ENCODE assay signal across 25 mouse cellular contexts in the genomic region with DNA sequence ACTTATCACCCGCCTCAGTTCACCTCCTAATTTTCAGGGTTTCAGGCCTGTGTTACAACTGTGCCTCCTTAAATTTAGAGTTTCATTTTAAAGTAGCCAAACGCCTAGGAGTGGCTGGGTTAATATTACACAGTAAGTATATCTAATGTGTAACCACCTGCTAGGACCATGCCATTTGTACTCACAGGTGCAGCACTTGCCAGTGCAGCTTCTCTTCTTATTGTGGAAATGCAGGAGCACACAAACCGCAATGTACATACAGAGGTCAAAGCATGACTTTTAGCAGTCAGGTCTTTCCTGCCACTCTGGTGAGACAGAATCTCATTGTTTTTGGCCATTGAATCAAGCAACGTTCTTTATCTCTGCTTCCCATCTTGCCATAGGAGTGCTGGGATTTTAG.
DNase-seq lines count a peak whose midpoint lies in the region; ATAC-seq and TF ChIP-seq lines count a peak whose summit lies in the region.
"Had no signal": no experiment of that assay in that cellular context is flagged by ENCODE, and none has a peak within 500 bp of the region (broad histone marks: within the 10 kb centered on the region; RNA-seq: fewer than 3 reads in every experiment).

No protein-coding gene starts in this region.

- 51% methylated on average over 4 of the region's 4 CpGs for WGBS in lung, embryonic 14.5 days
- WGBS in liver, embryonic 16.5 days (ENCODE audit: insufficient replicate concordance): 59% methylated on average over 4 of the region's 4 CpGs
- WGBS in stomach, embryonic 15.5 days: 54% methylated on average over 4 of the region's 4 CpGs

- H3K27me3 ChIP-seq in lung, embryonic 14.5 days (ENCODE audit: insufficient read depth, low read length): no peaks in the 10 kb centered on the region
- no peaks in the 10 kb centered on the region for H3K27me3 ChIP-seq in liver, embryonic 16.5 days (ENCODE audit: control insufficient read depth, insufficient read depth, low read depth, low read length)
- no peaks in the 10 kb centered on the region for H3K27me3 ChIP-seq in stomach, embryonic 15.5 days (replicated peaks)
- H3K27me3 ChIP-seq: embryonic facial prominence, embryonic 15.5 days; heart, embryonic 12.5 days; hindbrain, embryonic 12.5 days; limb, embryonic 15.5 days; midbrain, embryonic 12.5 days had no signal

- no peak overlapping the region for H3K9ac ChIP-seq in lung, embryonic 14.5 days
- H3K9ac ChIP-seq in liver, embryonic 16.5 days (ENCODE audit: low read depth, low read length): no peak overlapping the region
- no peak overlapping the region for H3K9ac ChIP-seq in stomach, embryonic 15.5 days
- H3K9ac ChIP-seq: embryonic facial prominence, embryonic 15.5 days; forebrain, postnatal 0 days; heart, embryonic 12.5 days; hindbrain, embryonic 12.5 days; limb, embryonic 15.5 days; midbrain, embryonic 12.5 days had no signal

- H3K4me2 ChIP-seq in lung, embryonic 14.5 days: no peak overlapping the region
- H3K4me2 ChIP-seq in liver, embryonic 16.5 days (ENCODE audit: low read depth, low read length): peak overlapping the region; percentile 4; the same call in 1 of the 2 replicates
- no peak overlapping the region for H3K4me2 ChIP-seq in stomach, embryonic 15.5 days
- H3K4me2 ChIP-seq: embryonic facial prominence, embryonic 15.5 days; heart, embryonic 12.5 days; hindbrain, embryonic 12.5 days; limb, embryonic 15.5 days; midbrain, embryonic 12.5 days had no signal

- H3K36me3 ChIP-seq in lung, embryonic 14.5 days (ENCODE audit: insufficient read depth): 0 out of 2 replicates have a peak, but pooled peaks cover 2% of the 10 kb centered on the region
- H3K36me3 ChIP-seq in liver, embryonic 16.5 days (ENCODE audit: control insufficient read depth, insufficient read depth): peaks cover 23% of the 10 kb centered on the region
- 0 out of 2 replicates have a peak, but pooled peaks cover 7% of the 10 kb centered on the region for H3K36me3 ChIP-seq in stomach, embryonic 15.5 days

- no peak for TF ChIP-seq CTCF in lung, embryonic 14.5 days (IDR thresholded peaks at IDR 0.05; ENCODE audit: low read depth)

- H3K4me3 ChIP-seq in lung, embryonic 14.5 days (ENCODE audit: low read depth, low read length): no peak overlapping the region
- H3K4me3 ChIP-seq in liver, embryonic 16.5 days (ENCODE audit: low read depth, low read length): no peak overlapping the region
- no peak overlapping the region for H3K4me3 ChIP-seq in stomach, embryonic 15.5 days (replicated peaks)
- H3K4me3 ChIP-seq: embryonic facial prominence, embryonic 15.5 days; forebrain, embryonic 10.5 days; heart, embryonic 12.5 days; hindbrain, embryonic 12.5 days; limb, embryonic 15.5 days; midbrain, embryonic 12.5 days had no signal

- ATAC-seq in lung, embryonic 14.5 days (ENCODE audit: insufficient read depth): peak; percentile 44; the same call in 1 of the 2 replicates
- ATAC-seq in liver, embryonic 16.5 days (ENCODE audit: low read depth): no peak
- peak; percentile 51; the same call in 1 of the 2 replicates for ATAC-seq in stomach, embryonic 15.5 days (ENCODE audit: insufficient read depth, low FRiP score, low read depth)
- ATAC-seq: forebrain, postnatal 0 days; intestine, postnatal 0 days had no signal

- peak overlapping the region; percentile 48; the same call in 1 of the 2 replicates for H3K27ac ChIP-seq in lung, embryonic 14.5 days (ENCODE audit: low read depth)
- no peak overlapping the region for H3K27ac ChIP-seq in liver, embryonic 16.5 days (ENCODE audit: low read length)
- H3K27ac ChIP-seq in stomach, embryonic 15.5 days: no peak overlapping the region
- H3K27ac ChIP-seq: embryonic facial prominence, embryonic 15.5 days; forebrain, embryonic 10.5 days; hindbrain, embryonic 12.5 days; limb, embryonic 15.5 days; midbrain, embryonic 12.5 days had no signal

- no peaks in the 10 kb centered on the region for H3K4me1 ChIP-seq in lung, embryonic 14.5 days (ENCODE audit: insufficient read depth)
- peaks cover 34% of the 10 kb centered on the region for H3K4me1 ChIP-seq in liver, embryonic 16.5 days (ENCODE audit: control insufficient read depth, low read depth, low read length)
- no peaks in the 10 kb centered on the region for H3K4me1 ChIP-seq in stomach, embryonic 15.5 days
- H3K4me1 ChIP-seq: embryonic facial prominence, embryonic 15.5 days; forebrain, embryonic 10.5 days; hindbrain, embryonic 12.5 days; limb, embryonic 15.5 days; midbrain, embryonic 12.5 days had no signal

- no peaks in the 10 kb centered on the region for H3K9me3 ChIP-seq in lung, embryonic 14.5 days (ENCODE audit: low read depth, low read length)
- H3K9me3 ChIP-seq in liver, embryonic 16.5 days (replicated peaks; ENCODE audit: control insufficient read depth, low read length): no peaks in the 10 kb centered on the region
- H3K9me3 ChIP-seq in stomach, embryonic 15.5 days: no peaks in the 10 kb centered on the region
- H3K9me3 ChIP-seq: embryonic facial prominence, embryonic 15.5 days; forebrain, embryonic 10.5 days; heart, embryonic 12.5 days; hindbrain, embryonic 12.5 days; limb, embryonic 15.5 days; midbrain, embryonic 12.5 days had no signal

- DNase-seq in kidney, adult 9 months: peak; percentile 35
- DNase-seq in kidney, adult 18-20 months: no peak
- DNase-seq in lung, embryonic 14.5 days: peak; percentile 57
- no peak for DNase-seq in lung, postnatal 10 days
- no peak for DNase-seq in thymus, postnatal 0 days (ENCODE audit: low spot score)
- no peak for DNase-seq in adrenal gland, postnatal 4 days (ENCODE audit: low spot score in 2 of 2)
- DNase-seq: adrenal gland, postnatal 25 days; cerebellum, adult 11 months; cerebellum, adult 9-11 months; forebrain, postnatal 0 days; gastrocnemius, postnatal 14 days; heart, adult 18-20 months; heart, postnatal 10 days; left cerebral cortex, postnatal 4 days; right cerebral cortex, postnatal 14 days; thymus, postnatal 36 days had no signal

Comparison
In these comparisons a context has a peak if more than half of its experiments do, and no peak if none do; other contexts are left out.
1. DNase-seq: peak in kidney, adult 9 months (single experiment) and lung, embryonic 14.5 days (single experiment); none in kidney, adult 18-20 months (single experiment), lung, postnatal 10 days (single experiment), thymus, postnatal 0 days (single experiment) and adrenal gland, postnatal 4 days (0 of 2).